Mouse (Mus musculus) MEL (cell line): ENCODE results near the gene Gm42791. TPM values are rescaled to one million over a fixed set of nuclear protein-coding genes. Genes with fewer than 3 reads are reported as not detected.

Experiments used
- DNase-seq: peaks from one replicate; pipeline ENCODE4 v3.0.0; 2011; ENCODE audit warnings: low read depth, low spot score
- H3K27ac ChIP-seq: 2 replicates; pipeline ENCODE4 v1.5.1; 2012; ENCODE audit warnings: low read depth, mild to moderate bottlenecking, control low read depth, low read length, moderate library complexity; ENCODE audit not compliant: control insufficient read depth
- H3K27me3 ChIP-seq, 2 experiments: fragments of 150-350 bp in 1 of 2; sonication (generic) in 1 of 2; 2 replicates each; pipeline ENCODE4 v1.6.1; 2012; ENCODE audit warnings: low read length in 2 of 2, mild to moderate bottlenecking in 2 of 2, improper control_type of control experiment in 1 of 2, moderate library complexity in 1 of 2; ENCODE audit not compliant: insufficient read depth in 2 of 2, control insufficient read depth in 1 of 2
- H3K36me3 ChIP-seq, 2 experiments: 2 replicates each; pipeline ENCODE4 v1.6.1; 2012 to 2014; ENCODE audit warnings: low read length in 2 of 2, improper control_type of control experiment in 1 of 2, inconsistent platforms in 1 of 2, mild to moderate bottlenecking in 1 of 2; ENCODE audit not compliant: insufficient read depth in 2 of 2, control insufficient read depth in 1 of 2
- H3K4me1 ChIP-seq, 2 experiments: fragments of 150-350 bp in 1 of 2; sonication (generic) in 1 of 2; 2 replicates each; pipeline ENCODE4 v1.6.1; 2012; ENCODE audit warnings: low read length in 2 of 2, improper control_type of control experiment in 1 of 2, mild to moderate bottlenecking in 1 of 2; ENCODE audit not compliant: insufficient read depth in 2 of 2, control insufficient read depth in 1 of 2
- H3K4me3 ChIP-seq, 2 experiments: fragments of 150-350 bp in 1 of 2; sonication (generic) in 1 of 2; 2 replicates each; pipeline ENCODE4 v1.5.1; 2012; ENCODE audit warnings: low read depth in 2 of 2, low read length in 2 of 2, mild to moderate bottlenecking in 2 of 2, moderate library complexity in 2 of 2, control low read depth in 1 of 2, improper control_type of control experiment in 1 of 2; ENCODE audit not compliant: control insufficient read depth in 1 of 2, insufficient read depth in 1 of 2
- H3K79me2 ChIP-seq: 2 replicates; pipeline ENCODE4 v1.6.1; 2012; ENCODE audit warnings: mild to moderate bottlenecking, low read length, moderate library complexity; ENCODE audit not compliant: control insufficient read depth, poor library complexity, insufficient read depth
- H3K9ac ChIP-seq: 2 replicates; pipeline ENCODE4 v1.6.1; 2012; ENCODE audit warnings: low read depth, mild to moderate bottlenecking, control low read depth, low read length, moderate library complexity; ENCODE audit not compliant: control insufficient read depth, poor library complexity, severe bottlenecking
- H3K9me3 ChIP-seq: fragments of 150-350 bp; sonication (generic); replicated peaks from 2 replicates; pipeline ENCODE4 v1.6.1; 2012; ENCODE audit warnings: mild to moderate bottlenecking, low read length, improper control_type of control experiment, moderate library complexity; ENCODE audit not compliant: insufficient read depth
- BHLHE40 ChIP-seq: IDR thresholded peaks from 2 replicates; pipeline ENCODE4 v1.6.1; 2012; ENCODE audit warnings: low read depth, mild to moderate bottlenecking, inconsistent platforms, low read length, improper control_type of control experiment, borderline replicate concordance
- CHD1 ChIP-seq: IDR thresholded peaks from 2 replicates; pipeline ENCODE4 v1.6.1; 2012; ENCODE audit warnings: low read depth, mild to moderate bottlenecking, inconsistent platforms, low read length, improper control_type of control experiment
- CHD2 ChIP-seq: IDR thresholded peaks from 2 replicates; pipeline ENCODE4 v1.6.1; 2011; ENCODE audit warnings: low read length, improper control_type of control experiment
- CTCF ChIP-seq, 3 experiments: IDR thresholded peaks in 2 of 3; conservative IDR thresholded peaks in 1 of 3; 2 replicates each; pipeline ENCODE4 v1.5.1; 2011 to 2012; ENCODE audit warnings: low read length in 3 of 3, low read depth in 2 of 3, mild to moderate bottlenecking in 2 of 3, improper control_type of control experiment in 1 of 3, inconsistent platforms in 1 of 3, mixed read lengths in 1 of 3, moderate library complexity in 1 of 3; ENCODE audit not compliant: control insufficient read depth in 1 of 3, insufficient read depth in 1 of 3, poor library complexity in 1 of 3, severe bottlenecking in 1 of 3
- E2F4 ChIP-seq: IDR thresholded peaks from 2 replicates; pipeline ENCODE4 v1.6.1; 2011; ENCODE audit warnings: low read depth, low read length, improper control_type of control experiment, borderline replicate concordance
- ELF1 ChIP-seq: IDR thresholded peaks from 2 replicates; pipeline ENCODE4 v1.6.1; 2014; ENCODE audit warnings: low read depth, mild to moderate bottlenecking, inconsistent platforms, low read length, improper control_type of control experiment, moderate library complexity
- EP300 ChIP-seq, 2 experiments: IDR thresholded peaks; 2 replicates each; pipeline ENCODE4 v1.6.1; 2011; ENCODE audit warnings: improper control_type of control experiment in 2 of 2, low read length in 2 of 2, low read depth in 1 of 2, mild to moderate bottlenecking in 1 of 2
- ETS1 ChIP-seq: IDR thresholded peaks from 2 replicates; pipeline ENCODE4 v1.6.1; 2012; ENCODE audit warnings: low read depth, mild to moderate bottlenecking, inconsistent platforms, low read length, improper control_type of control experiment, moderate library complexity
- GABPA ChIP-seq: IDR thresholded peaks from 2 replicates; pipeline ENCODE4 v1.6.1; 2012; ENCODE audit warnings: low read depth, mild to moderate bottlenecking, inconsistent platforms, low read length, improper control_type of control experiment, moderate library complexity
- GATA1 ChIP-seq: IDR thresholded peaks from 2 replicates; pipeline ENCODE4 v1.6.1; 2011; ENCODE audit warnings: low read depth, low read length, improper control_type of control experiment
- HCFC1 ChIP-seq: IDR thresholded peaks from 2 replicates; pipeline ENCODE4 v1.6.1; 2012; ENCODE audit warnings: low read depth, mild to moderate bottlenecking, inconsistent platforms, low read length, improper control_type of control experiment, moderate library complexity
- JUND ChIP-seq: IDR thresholded peaks from 2 replicates; pipeline ENCODE4 v1.6.1; 2011; ENCODE audit warnings: low read depth, mild to moderate bottlenecking, improper control_type of control experiment, low read length
- KAT2A ChIP-seq: conservative IDR thresholded peaks from 2 replicates; pipeline ENCODE4 v1.6.1; 2012; ENCODE audit warnings: low read depth, low read length, improper control_type of control experiment, inconsistent platforms
- MAFK ChIP-seq: IDR thresholded peaks from 2 replicates; pipeline ENCODE4 v1.6.1; 2011; ENCODE audit warnings: low read depth, mild to moderate bottlenecking, low read length, improper control_type of control experiment, borderline replicate concordance
- MAX ChIP-seq: IDR thresholded peaks from 2 replicates; pipeline ENCODE4 v1.6.1; 2011; ENCODE audit warnings: low read length, improper control_type of control experiment
- MAZ ChIP-seq: IDR thresholded peaks from 2 replicates; pipeline ENCODE4 v1.6.1; 2012; ENCODE audit warnings: low read depth, mild to moderate bottlenecking, inconsistent platforms, low read length, improper control_type of control experiment
- MEF2A ChIP-seq: IDR thresholded peaks from 2 replicates; pipeline ENCODE4 v1.6.1; 2014; ENCODE audit warnings: low read depth, mild to moderate bottlenecking, inconsistent platforms, low read length, improper control_type of control experiment; ENCODE audit not compliant: poor library complexity, insufficient replicate concordance, severe bottlenecking; ENCODE audit errors: extremely low read depth
- MXI1 ChIP-seq: IDR thresholded peaks from 2 replicates; pipeline ENCODE4 v1.6.1; 2011; ENCODE audit warnings: mild to moderate bottlenecking, low read depth, low read length, improper control_type of control experiment
- MYB ChIP-seq: IDR thresholded peaks from 2 replicates; pipeline ENCODE4 v1.6.1; 2011; ENCODE audit warnings: mild to moderate bottlenecking, low read depth, low read length, improper control_type of control experiment
- MYC ChIP-seq: IDR thresholded peaks from 2 replicates; pipeline ENCODE4 v1.6.1; 2011; ENCODE audit warnings: low read depth, mild to moderate bottlenecking, low read length, improper control_type of control experiment, moderate library complexity
- NRF1 ChIP-seq: IDR thresholded peaks from 2 replicates; pipeline ENCODE4 v1.6.1; 2014; ENCODE audit warnings: low read depth, mild to moderate bottlenecking, inconsistent platforms, low read length, improper control_type of control experiment, moderate library complexity; ENCODE audit not compliant: poor library complexity, insufficient read depth, severe bottlenecking
- POLR2A ChIP-seq, 2 experiments: IDR thresholded peaks; 2 replicates each; pipeline ENCODE4 v1.6.1; 2011 to 2012; ENCODE audit warnings: low read length in 2 of 2, mild to moderate bottlenecking in 2 of 2, control low read depth in 1 of 2, improper control_type of control experiment in 1 of 2, low read depth in 1 of 2, moderate library complexity in 1 of 2; ENCODE audit not compliant: control insufficient read depth in 1 of 2, insufficient read depth in 1 of 2, poor library complexity in 1 of 2
- POLR2AphosphoS5 ChIP-seq: IDR thresholded peaks from 2 replicates; pipeline ENCODE4 v1.6.1; 2012; ENCODE audit warnings: low read depth, borderline replicate concordance, mild to moderate bottlenecking, inconsistent platforms, low read length, moderate library complexity, mixed read lengths
- RAD21 ChIP-seq: IDR thresholded peaks from 2 replicates; pipeline ENCODE4 v1.6.1; 2011; ENCODE audit warnings: mild to moderate bottlenecking, low read depth, low read length, improper control_type of control experiment
- RCOR1 ChIP-seq: IDR thresholded peaks from 2 replicates; pipeline ENCODE4 v1.6.1; 2012; ENCODE audit warnings: low read depth, mild to moderate bottlenecking, inconsistent platforms, low read length, improper control_type of control experiment
- SIN3A ChIP-seq: IDR thresholded peaks from 2 replicates; pipeline ENCODE4 v1.6.1; 2012; ENCODE audit warnings: low read length, improper control_type of control experiment, inconsistent platforms
- SMC3 ChIP-seq: IDR thresholded peaks from 2 replicates; pipeline ENCODE4 v1.6.1; 2011; ENCODE audit warnings: low read depth, low read length, improper control_type of control experiment
- TBP ChIP-seq: IDR thresholded peaks from 2 replicates; pipeline ENCODE4 v1.8.0; 2011; ENCODE audit warnings: low read depth, low read length, improper control_type of control experiment
- UBTF ChIP-seq: IDR thresholded peaks from 2 replicates; pipeline ENCODE4 v1.6.1; 2012; ENCODE audit warnings: low read depth, mild to moderate bottlenecking, inconsistent platforms, low read length, improper control_type of control experiment, moderate library complexity, borderline replicate concordance; ENCODE audit not compliant: insufficient read depth
- USF1 ChIP-seq: IDR thresholded peaks from 2 replicates; pipeline ENCODE4 v1.6.1; 2014; ENCODE audit warnings: low read depth, mild to moderate bottlenecking, inconsistent platforms, low read length, improper control_type of control experiment, moderate library complexity
- ZC3H11A ChIP-seq: IDR thresholded peaks from 2 replicates; pipeline ENCODE4 v1.6.1; 2012; ENCODE audit warnings: low read depth, mild to moderate bottlenecking, inconsistent platforms, low read length, improper control_type of control experiment
- ZKSCAN1 ChIP-seq: IDR thresholded peaks from 2 replicates; pipeline ENCODE4 v1.6.1; 2012; ENCODE audit warnings: low read depth, mild to moderate bottlenecking, inconsistent platforms, low read length, improper control_type of control experiment, moderate library complexity
- ZMIZ1 ChIP-seq: IDR thresholded peaks from 2 replicates; pipeline ENCODE4 v1.6.1; 2012; ENCODE audit warnings: low read depth, mild to moderate bottlenecking, inconsistent platforms, low read length, improper control_type of control experiment, moderate library complexity
- ZNF384 ChIP-seq: IDR thresholded peaks from 2 replicates; pipeline ENCODE4 v1.6.1; 2012; ENCODE audit warnings: low read depth, mild to moderate bottlenecking, inconsistent platforms, low read length, improper control_type of control experiment
- polyA plus RNA-seq, 2 experiments: library from polyadenylated mRNA; stranded (reverse) in 1 of 2; unstranded in 1 of 2; fragments of >175 nt in 1 of 2; fragments of >200 nt in 1 of 2; gene quantifications; 2 replicates each; pipeline versions ENCODE4 v1.2.1 to v1.2.4; 2012; ENCODE audit warnings: low replicate concordance in 2 of 2, low read depth in 1 of 2; ENCODE audit not compliant: insufficient read length in 2 of 2, insufficient read depth in 1 of 2, missing spikeins in 1 of 2
- total RNA-seq: library from RNA; depleted of rRNA; stranded (reverse); fragments of 300-350 nt; gene quantifications from 2 replicates; pipeline ENCODE4 v1.2.3, GENCODE M21; 2012

The Gm42791 gene
- total and polyA plus RNA-seq, 3 experiments: 1.2 to 2.1 TPM; not detected in 1

- Histone ChIP-seq H3K9ac (peak overlapping the region; percentile 65), H3K79me2 (no peaks in the 10 kb centered on the region), H3K9me3 (no peaks in the 10 kb centered on the region), H3K4me3 (peak overlapping the region; percentile 54 to 57), H3K27me3 (no peaks in the 10 kb centered on the region), H3K36me3 (peaks cover 0 to 6% of the 10 kb centered on the region in 2 experiments; a peak in 2 of 4 replicates), H3K4me1 (peaks cover 5 to 13% of the 10 kb centered on the region in 2 experiments), H3K27ac (peak overlapping the region; percentile 29)
- DNase-seq: peak; percentile 99
- no peak for TF ChIP-seq MEF2A
- TF ChIP-seq EP300 (IDR thresholded peaks at IDR 0.05; ENCODE audit: low read depth in 1 of 2, low read length in 2 of 2): peak; percentile 41 to 47; a peak in 2 of 4 replicates
- no peak for TF ChIP-seq MYB
- TF ChIP-seq BHLHE40: peak; percentile 94
- TF ChIP-seq KAT2A: no peak
- TF ChIP-seq NRF1: 0 out of 2 replicates have a peak, but pooled peaks have one; percentile 19
- peak; percentile 73 for TF ChIP-seq ZNF384
- no peak; the same call in 1 of the 2 replicates for TF ChIP-seq CHD2
- 0 out of 2 replicates have a peak, but pooled peaks have one; percentile 40 for TF ChIP-seq HCFC1
- no peak for TF ChIP-seq POLR2AphosphoS5
- peak; percentile 96 for TF ChIP-seq SIN3A
- peak; percentile 22 to 76; a peak in 2 of 4 replicates for TF ChIP-seq POLR2A (IDR thresholded peaks at IDR 0.05; ENCODE audit: control insufficient read depth in 1 of 2, insufficient read depth in 1 of 2, low read depth in 1 of 2, low read length in 2 of 2, poor library complexity in 1 of 2)
- 0 out of 2 replicates have a peak, but pooled peaks have one; percentile 23 for TF ChIP-seq MAFK
- peak; percentile 99 for TF ChIP-seq MYC
- TF ChIP-seq ETS1: peak; percentile 66
- TF ChIP-seq GATA1: no peak
- no peak for TF ChIP-seq E2F4
- no peak for TF ChIP-seq GABPA
- peak; percentile 92 to 98 (median 98) for TF ChIP-seq CTCF (IDR thresholded peaks at IDR 0.05 in 2 of 3, conservative IDR thresholded peaks at IDR 0.05 in 1 of 3; ENCODE audit: control insufficient read depth in 1 of 3, insufficient read depth in 1 of 3, low read depth in 2 of 3, low read length in 3 of 3, poor library complexity in 1 of 3, severe bottlenecking in 1 of 3)
- no peak for TF ChIP-seq UBTF
- TF ChIP-seq MXI1: peak; percentile 100
- TF ChIP-seq CHD1: peak; percentile 79; the same call in 1 of the 2 replicates
- peak; percentile 83; the same call in 1 of the 2 replicates for TF ChIP-seq MAZ
- peak; percentile 94 for TF ChIP-seq SMC3
- peak; percentile 72 for TF ChIP-seq ZC3H11A
- peak; percentile 60 for TF ChIP-seq RAD21
- TF ChIP-seq TBP: no peak; the same call in 1 of the 2 replicates
- peak; percentile 97 for TF ChIP-seq USF1
- TF ChIP-seq ELF1: peak; percentile 73
- peak; percentile 99 for TF ChIP-seq MAX
- no peak; the same call in 1 of the 2 replicates for TF ChIP-seq JUND
- TF ChIP-seq ZKSCAN1: no peak
- TF ChIP-seq ZMIZ1: no peak
- peak; percentile 71; the same call in 1 of the 2 replicates for TF ChIP-seq RCOR1
Observed at GRCm38 (mm10) chr5:149006362-149007294, 11.7 kb upstream of the Gm42791 start.
